Mouse (Mus musculus) stomach, embryonic 14.5 days (tissue): ENCODE results near the gene Lysmd4. TPM values are rescaled to one million over a fixed set of nuclear protein-coding genes. Genes with fewer than 3 reads are reported as not detected.
"Not testable (repeated sequence)": the region's sequence is repeated elsewhere in the genome, so short reads cannot be mapped to it uniquely, and the experiment has no call there.

Source experiments
- ATAC-seq: fragments of 200-750 bp; cut with Nextera tagmentation; 2 replicates; pipeline ENCODE4 v1.8.0; 2017; ENCODE audit warnings: low read depth, moderate TSS enrichment; ENCODE audit not compliant: insufficient number of reproducible peaks, insufficient read depth, low FRiP score
- H3K27ac ChIP-seq: fragments of 300-500 bp; sonication (generic); 2 replicates; pipeline ENCODE4 v1.5.1; 2014; ENCODE audit warnings: mild to moderate bottlenecking, low read length, moderate library complexity, mixed read lengths
- H3K27me3 ChIP-seq: fragments of 300-500 bp; sonication (generic); 2 replicates; pipeline ENCODE4 v1.6.1; 2014; ENCODE audit warnings: low read length, control low read depth, mixed read lengths; ENCODE audit not compliant: control insufficient read depth, insufficient read depth
- H3K36me3 ChIP-seq: fragments of 300-500 bp; sonication (generic); 2 replicates; pipeline ENCODE4 v1.6.1; 2014; ENCODE audit warnings: mild to moderate bottlenecking, control low read depth, low read length, moderate library complexity, mixed read lengths; ENCODE audit not compliant: control insufficient read depth, insufficient read depth
- H3K4me1 ChIP-seq: fragments of 300-500 bp; sonication (generic); 2 replicates; pipeline ENCODE4 v1.6.1; 2014; ENCODE audit warnings: low read length, control low read depth, mixed read lengths; ENCODE audit not compliant: control insufficient read depth, insufficient read depth
- H3K4me2 ChIP-seq: fragments of 300-500 bp; sonication (generic); replicated peaks from 2 replicates; pipeline ENCODE4 v1.6.1; 2014; ENCODE audit warnings: low read depth, low read length, control low read depth
- H3K4me3 ChIP-seq: fragments of 300-500 bp; sonication (generic); 2 replicates; pipeline ENCODE4 v1.5.1; 2014; ENCODE audit warnings: low read depth, low read length, control low read depth
- H3K9ac ChIP-seq: fragments of 300-500 bp; sonication (generic); replicated peaks from 2 replicates; pipeline ENCODE4 v1.6.1; 2014; ENCODE audit warnings: low read depth, mild to moderate bottlenecking, control low read depth, low read length, moderate library complexity, mixed read lengths
- H3K9me3 ChIP-seq: fragments of 300-500 bp; sonication (generic); 2 replicates; pipeline ENCODE4 v1.6.1; 2016; ENCODE audit warnings: low read depth, low read length, control low read depth; ENCODE audit not compliant: control insufficient read depth
- WGBS: fragments of 180-500 bp; shearing (Covaris S2); extraction: QIAGEN DNeasy Blood & Tissue Kit; methylation state at CpG from one replicate; pipeline ENCODE4 v1.1.7; 2014; 5-methylcytosine and 5-hydroxymethylcytosine counted together
- polyA plus RNA-seq: library from polyadenylated mRNA; unstranded; fragments of >200 nt; fragmentation: Nextera tagmentation; extraction: Ambion mirVana; gene quantifications from 2 replicates; pipeline ENCODE4 v1.2.1, GENCODE M21; 2014

Gene Lysmd4
- polyA plus RNA-seq, 1 experiment from 2014 or later, result 10.2 TPM

- not testable (repeated sequence) for H3K9me3 ChIP-seq, H3K27me3 ChIP-seq, H3K36me3 ChIP-seq, H3K27ac ChIP-seq, ATAC-seq, H3K4me1 ChIP-seq, H3K4me2 ChIP-seq, H3K9ac ChIP-seq, H3K4me3 ChIP-seq
- 73% methylated on average over 4 of the region's 4 CpGs for WGBS
Measured at GRCm38 (mm10) chr7:67270447-67270846, 48.1 kb downstream of the Lysmd4 start.

- Histone ChIP-seq H3K4me3 (no peak overlapping the region), H3K27me3 (no peaks in the 10 kb centered on the region), H3K27ac (no peak overlapping the region), H3K4me2 (no peak overlapping the region), H3K4me1 (no peaks in the 10 kb centered on the region), H3K9me3 (no peaks in the 10 kb centered on the region), H3K9ac (no peak overlapping the region), H3K36me3 (no peaks in the 10 kb centered on the region)
- WGBS, result 86% methylated on average over 6 of the region's 6 CpGs
- no peak for ATAC-seq
Measured at GRCm38 (mm10) chr7:67283581-67283980, 61.2 kb downstream of the Lysmd4 start.

- peak; percentile 82 for ATAC-seq
- Histone ChIP-seq H3K4me3 (no peak overlapping the region), H3K9me3 (no peaks in the 10 kb centered on the region), H3K27me3 (no peaks in the 10 kb centered on the region), H3K4me1 (no peaks in the 10 kb centered on the region), H3K4me2 (no peak overlapping the region), H3K36me3 (no peaks in the 10 kb centered on the region), H3K9ac (no peak overlapping the region), H3K27ac (no peak overlapping the region)
- WGBS, result 71% methylated on average over 4 of the region's 4 CpGs
Measured at GRCm38 (mm10) chr7:67287456-67287855, 65.1 kb downstream of the Lysmd4 start.

- 92% methylated on average over 1 of the region's 1 CpGs for WGBS
- ATAC-seq, result no peak
- no peaks in the 10 kb centered on the region for H3K4me1 ChIP-seq
- H3K27ac ChIP-seq, result no peak overlapping the region
- H3K27me3 ChIP-seq, result no peaks in the 10 kb centered on the region
- no peak overlapping the region for H3K4me3 ChIP-seq
- H3K9me3 ChIP-seq, result no peaks in the 10 kb centered on the region
- no peak overlapping the region for H3K4me2 ChIP-seq
- H3K36me3 ChIP-seq, result no peaks in the 10 kb centered on the region
- H3K9ac ChIP-seq, result no peak overlapping the region
Measured at GRCm38 (mm10) chr7:67291356-67291755, 69.0 kb downstream of the Lysmd4 start.

- Histone ChIP-seq H3K4me3 (no peak overlapping the region), H3K9me3 (no peaks in the 10 kb centered on the region), H3K4me1 (no peaks in the 10 kb centered on the region), H3K27me3 (no peaks in the 10 kb centered on the region), H3K27ac (no peak overlapping the region), H3K36me3 (no peaks in the 10 kb centered on the region), H3K4me2 (no peak overlapping the region), H3K9ac (no peak overlapping the region)
- no peak for ATAC-seq
- 78% methylated on average over 1 of the region's 1 CpGs for WGBS
Measured at GRCm38 (mm10) chr7:67296419-67296818, 74.1 kb downstream of the Lysmd4 start.

GRCm38 (mm10) chr7:67304937-67305336, 82.6 kb downstream of the Lysmd4 start:
- WGBS, result 62% methylated on average over 3 of the region's 3 CpGs
- Histone ChIP-seq H3K27ac (no peak overlapping the region), H3K9ac (no peak overlapping the region), H3K36me3 (no peaks in the 10 kb centered on the region), H3K27me3 (no peaks in the 10 kb centered on the region), H3K4me1 (no peaks in the 10 kb centered on the region), H3K9me3 (no peaks in the 10 kb centered on the region), H3K4me3 (no peak overlapping the region), H3K4me2 (no peak overlapping the region)
- no peak for ATAC-seq

- Histone ChIP-seq H3K4me3 (no peak overlapping the region), H3K9me3 (no peaks in the 10 kb centered on the region), H3K36me3 (no peaks in the 10 kb centered on the region), H3K27ac (no peak overlapping the region), H3K4me2 (no peak overlapping the region), H3K9ac (no peak overlapping the region), H3K27me3 (no peaks in the 10 kb centered on the region), H3K4me1 (no peaks in the 10 kb centered on the region)
- 96% methylated on average over 3 of the region's 3 CpGs for WGBS
- no peak for ATAC-seq
Measured at GRCm38 (mm10) chr7:67307078-67307477, 84.7 kb downstream of the Lysmd4 start.

GRCm38 (mm10) chr7:67308102-67308501, 85.8 kb downstream of the Lysmd4 start:
- Histone ChIP-seq H3K9me3 (no peaks in the 10 kb centered on the region), H3K4me3 (no peak overlapping the region), H3K36me3 (no peaks in the 10 kb centered on the region), H3K9ac (no peak overlapping the region), H3K27ac (no peak overlapping the region), H3K4me1 (no peaks in the 10 kb centered on the region), H3K27me3 (no peaks in the 10 kb centered on the region), H3K4me2 (no peak overlapping the region)
- no peak for ATAC-seq
- 89% methylated on average over 2 of the region's 2 CpGs for WGBS

- ATAC-seq, result no peak
Measured at GRCm38 (mm10) chr7:67310151-67310550, 87.8 kb downstream of the Lysmd4 start.

More at GRCm38 (mm10) chr7:67310151-67310550, 87.8 kb downstream of the Lysmd4 start:
- H3K9me3 ChIP-seq, result no peaks in the 10 kb centered on the region
- no peak overlapping the region for H3K27ac ChIP-seq
- no peak overlapping the region for H3K4me3 ChIP-seq
- no peaks in the 10 kb centered on the region for H3K4me1 ChIP-seq
- H3K4me2 ChIP-seq, result no peak overlapping the region
- 72% methylated on average over 2 of the region's 2 CpGs for WGBS
- H3K36me3 ChIP-seq, result peaks cover 3% of the 10 kb centered on the region; the same call in 1 of the 2 replicates
- H3K9ac ChIP-seq, result no peak overlapping the region
- H3K27me3 ChIP-seq, result no peaks in the 10 kb centered on the region
